Mouse (Mus musculus): ENCODE results near the gene Adgre5. TPM values are rescaled to one million over a fixed set of nuclear protein-coding genes. Genes with fewer than 3 reads are reported as not detected.
A peak's percentile ranks its signal among the peaks of the same experiment; 100 is the strongest.

Adgre5 gene
- polyA plus RNA-seq, 1 experiment from 2014 or later = 35.4 TPM

DNA sequence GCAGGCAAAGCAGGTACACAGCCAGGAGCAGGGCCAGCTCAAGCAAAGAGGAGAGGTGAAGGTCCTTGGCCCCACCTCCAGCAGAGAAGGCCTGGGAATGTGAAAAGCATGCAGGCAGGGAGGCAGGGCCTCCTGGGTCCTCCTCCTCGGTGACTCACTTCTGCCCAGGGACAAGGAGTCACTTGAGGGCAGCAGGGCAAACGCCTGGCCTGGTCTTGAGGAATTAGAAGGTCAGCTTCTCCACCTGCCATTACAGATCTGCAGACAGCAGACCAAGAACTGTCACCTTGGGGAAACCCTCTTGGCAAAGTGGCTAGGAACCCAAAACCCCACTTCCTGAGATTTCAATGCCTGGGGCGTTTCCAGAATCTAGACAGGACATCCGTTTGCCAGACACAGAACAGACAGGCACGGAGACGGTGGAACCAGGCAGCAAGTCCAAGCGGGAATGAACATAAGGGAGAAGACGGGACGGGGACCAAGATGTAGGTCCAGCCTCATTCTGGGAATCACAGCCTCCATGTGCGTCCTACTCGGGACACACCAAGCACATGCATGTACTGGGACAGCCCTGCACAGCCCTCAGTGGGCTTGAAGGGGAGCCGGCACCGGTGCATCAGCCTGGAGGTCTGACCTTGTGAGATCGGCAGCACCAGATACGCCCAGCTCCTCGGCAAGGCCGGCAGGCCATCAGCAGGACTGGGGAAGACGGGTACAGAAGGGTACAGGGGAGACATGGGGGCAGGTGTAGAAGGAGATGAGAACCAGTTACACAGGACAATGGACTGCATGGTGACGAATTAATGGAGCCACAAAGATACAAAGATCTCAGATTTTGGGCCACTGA, 43.5 kb downstream of the Adgre5 start:
- no peaks in the 10 kb centered on the region for H3K27me3 ChIP-seq
- H3K9ac ChIP-seq = peak overlapping the region; percentile 86; the same call in 1 of the 2 replicates
- peak overlapping the region; percentile 76 for H3K4me2 ChIP-seq
- 33% methylated on average over 19 of the region's 19 CpGs for WGBS
- peak overlapping the region; percentile 74 for H3K4me3 ChIP-seq (replicated peaks)
- peaks cover 66% of the 10 kb centered on the region for H3K4me1 ChIP-seq
- peaks cover 4% of the 10 kb centered on the region for H3K36me3 ChIP-seq
- ATAC-seq (replicated peaks; ENCODE audit: low FRiP score) = 0 out of 2 replicates have a peak, but pooled peaks have one; percentile 1
- H3K27ac ChIP-seq = peak overlapping the region; percentile 89
- H3K9me3 ChIP-seq (replicated peaks) = no peaks in the 10 kb centered on the region

DNA sequence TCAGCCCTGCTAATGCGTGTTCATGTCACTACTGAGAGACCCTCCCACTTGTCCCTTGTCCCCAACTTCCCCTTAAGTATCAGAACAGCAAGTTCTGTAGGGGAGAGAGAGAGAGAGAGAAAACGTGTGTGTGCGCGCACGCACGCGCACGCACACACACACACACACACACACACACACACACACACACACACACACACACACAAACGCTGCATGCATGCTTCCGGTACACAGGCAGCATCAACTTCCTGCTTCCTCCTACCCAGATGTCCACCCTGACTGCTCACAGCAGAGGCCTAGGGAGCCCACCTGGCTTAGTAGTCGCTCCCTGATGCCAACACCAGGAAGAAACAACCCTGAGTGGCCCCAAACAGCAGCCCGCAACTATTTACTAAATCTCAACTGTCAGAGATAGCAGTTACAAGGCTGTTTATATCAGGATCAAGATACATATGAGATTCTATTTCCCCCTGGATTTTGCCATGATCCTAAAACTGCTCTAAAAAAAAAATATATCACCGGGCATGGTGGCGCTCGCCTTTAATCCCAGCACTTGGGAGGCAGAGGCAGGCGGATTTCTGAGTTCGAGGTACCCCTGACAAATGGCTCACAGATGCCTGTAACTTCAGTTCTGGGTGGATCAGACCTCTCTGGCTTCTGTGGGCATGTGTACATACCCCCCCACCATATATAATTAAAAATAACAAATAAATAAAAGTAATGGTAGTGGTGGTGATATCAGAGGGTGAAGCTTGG, 45.6 kb downstream of the Adgre5 start:
- WGBS = 81% methylated on average over 8 of the region's 17 CpGs
- Histone ChIP-seq H3K4me3 (replicated peaks) (no peak overlapping the region), H3K9me3 (replicated peaks) (no peaks in the 10 kb centered on the region), H3K4me1 (peaks cover 62% of the 10 kb centered on the region), H3K9ac (no peak overlapping the region), H3K4me2 (no peak overlapping the region), H3K36me3 (peaks cover 25% of the 10 kb centered on the region), H3K27me3 (no peaks in the 10 kb centered on the region), H3K27ac (peak overlapping the region; percentile 42; the same call in 1 of the 2 replicates)
- ATAC-seq (replicated peaks; ENCODE audit: low FRiP score) = no peak

DNA sequence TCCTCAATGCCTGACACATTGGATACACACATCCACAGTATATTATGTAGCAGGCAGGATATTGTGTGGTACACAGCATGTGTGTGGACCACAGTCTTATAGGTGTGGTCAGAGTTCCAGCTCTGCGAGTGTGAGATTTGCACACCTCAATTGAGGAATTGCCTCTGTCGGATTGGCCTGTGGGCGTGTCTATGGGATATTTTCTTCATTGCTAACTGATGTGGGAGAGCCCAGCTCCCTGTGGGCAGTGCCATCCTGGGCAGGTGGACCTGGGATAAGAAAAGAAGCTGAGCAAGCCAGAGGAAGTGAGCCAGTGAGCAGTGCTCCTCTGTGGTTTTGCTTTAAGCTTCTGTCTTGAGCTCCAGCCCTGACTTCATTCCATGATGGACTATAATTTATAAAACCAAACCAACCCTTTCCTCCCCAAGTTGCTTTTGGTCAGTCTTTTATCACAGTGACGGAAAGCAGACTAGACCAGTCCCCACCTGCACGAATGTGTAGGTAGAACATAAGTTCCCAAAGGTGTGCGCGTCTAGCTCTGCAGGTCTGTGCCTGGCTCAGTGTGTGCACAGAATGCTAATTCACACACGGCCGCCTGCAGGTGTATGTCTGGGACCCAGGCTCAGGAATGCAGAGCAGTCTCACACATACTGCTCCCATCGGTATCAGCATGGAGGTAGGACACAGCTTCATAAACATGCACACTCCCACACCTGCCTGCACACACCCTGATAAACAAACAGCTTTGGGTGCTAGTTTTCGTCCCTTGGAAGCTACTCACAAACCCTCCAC, 46.6 kb downstream of the Adgre5 start:
- H3K4me3 ChIP-seq (replicated peaks) = no peak overlapping the region
- H3K4me1 ChIP-seq = peaks cover 52% of the 10 kb centered on the region
- H3K9me3 ChIP-seq (replicated peaks) = no peaks in the 10 kb centered on the region
- H3K9ac ChIP-seq = no peak overlapping the region
- peaks cover 35% of the 10 kb centered on the region for H3K36me3 ChIP-seq
- no peaks in the 10 kb centered on the region for H3K27me3 ChIP-seq
- no peak overlapping the region for H3K4me2 ChIP-seq
- ATAC-seq (replicated peaks; ENCODE audit: low FRiP score) = no peak
- WGBS = 72% methylated on average over 11 of the region's 11 CpGs
- peak overlapping the region; percentile 42 for H3K27ac ChIP-seq

DNA sequence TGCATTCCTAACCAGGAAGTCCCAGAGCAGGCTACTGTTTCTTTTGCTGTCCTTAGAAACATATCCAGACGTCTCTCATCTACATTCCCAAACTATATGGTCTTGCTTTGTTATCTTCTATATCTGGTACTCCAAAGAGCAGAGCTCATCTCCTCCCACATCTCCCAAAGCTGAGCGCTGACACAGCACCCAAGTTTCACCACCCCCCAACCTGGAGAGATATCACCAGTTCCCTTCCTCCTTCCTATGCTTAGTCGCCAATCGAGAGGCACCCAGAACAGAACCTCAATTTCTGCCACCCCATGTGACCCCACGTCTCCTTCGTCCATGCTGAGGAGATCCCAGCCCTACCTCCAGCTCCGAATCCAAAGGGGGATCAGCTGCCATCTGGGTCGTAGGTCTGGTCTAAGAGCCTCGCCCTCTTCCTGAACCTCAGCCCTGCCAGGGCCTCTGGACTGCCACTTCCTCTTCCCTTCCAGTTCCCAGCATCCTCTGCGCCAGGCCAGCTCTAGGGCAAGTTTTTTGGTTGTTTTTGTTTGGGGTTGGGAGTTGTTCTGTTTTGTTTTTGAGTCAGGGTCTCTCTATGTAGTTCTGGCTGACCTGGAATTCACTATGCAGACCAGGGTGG, 47.4 kb downstream of the Adgre5 start:
- 80% methylated on average over 10 of the region's 10 CpGs for WGBS
- peaks cover 41% of the 10 kb centered on the region for H3K36me3 ChIP-seq
- no peak overlapping the region for H3K4me3 ChIP-seq (replicated peaks)
- H3K27ac ChIP-seq = peak overlapping the region; percentile 42; the same call in 1 of the 2 replicates
- no peak overlapping the region for H3K4me2 ChIP-seq
- no peak overlapping the region for H3K9ac ChIP-seq
- ATAC-seq (replicated peaks; ENCODE audit: low FRiP score) = no peak
- H3K9me3 ChIP-seq (replicated peaks) = no peaks in the 10 kb centered on the region
- no peaks in the 10 kb centered on the region for H3K27me3 ChIP-seq
- H3K4me1 ChIP-seq = peaks cover 47% of the 10 kb centered on the region

DNA sequence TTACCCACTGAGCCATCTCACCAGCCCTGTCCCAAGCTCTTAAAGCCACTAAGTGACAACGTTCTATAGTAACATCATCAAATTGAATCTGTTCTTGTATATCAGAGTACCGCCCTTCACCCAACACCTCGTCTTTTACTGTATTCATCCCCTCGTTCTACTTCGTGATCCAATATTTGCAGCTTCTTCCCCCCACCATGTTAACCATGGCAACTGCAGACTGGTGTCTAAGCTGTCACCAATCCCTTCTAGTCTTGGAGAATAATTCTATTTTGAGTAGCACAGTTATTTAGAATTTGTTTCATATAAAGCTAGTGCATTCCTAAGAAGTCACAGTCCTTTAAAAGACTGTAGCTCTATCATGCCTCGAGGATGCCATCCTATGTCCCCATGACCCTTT, 51.9 kb downstream of the Adgre5 start:
- ATAC-seq (replicated peaks; ENCODE audit: low FRiP score) = no peak
- no peaks in the 10 kb centered on the region for H3K9me3 ChIP-seq (replicated peaks)
- peaks cover 7% of the 10 kb centered on the region for H3K4me1 ChIP-seq
- no peak overlapping the region for H3K9ac ChIP-seq
- no peak overlapping the region for H3K4me3 ChIP-seq (replicated peaks)
- no peaks in the 10 kb centered on the region for H3K27me3 ChIP-seq
- H3K4me2 ChIP-seq = no peak overlapping the region
- H3K36me3 ChIP-seq = peaks cover 76% of the 10 kb centered on the region
- 93% methylated on average over 6 of the region's 6 CpGs for WGBS
- no peak overlapping the region for H3K27ac ChIP-seq

DNA sequence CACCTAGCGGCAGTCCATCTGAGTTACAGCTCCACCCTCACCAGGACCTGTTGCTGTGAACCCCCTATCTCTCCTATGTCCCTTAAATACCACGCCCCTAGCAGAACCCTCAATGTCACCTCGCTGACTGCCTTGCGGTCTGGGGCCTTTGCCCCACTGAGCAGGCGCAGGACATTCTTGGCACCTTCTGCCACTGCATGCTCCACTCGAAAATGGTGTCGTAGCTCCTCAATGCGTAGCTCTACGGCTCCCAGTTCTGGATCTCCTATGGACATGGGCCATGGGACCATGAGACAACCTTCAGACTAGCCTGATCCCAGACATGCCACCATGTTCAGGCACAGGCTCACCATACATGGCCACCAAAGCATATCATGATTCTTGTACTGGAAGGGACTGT, 56.6 kb downstream of the Adgre5 start:
- no peak overlapping the region for H3K4me2 ChIP-seq
- no peak overlapping the region for H3K4me3 ChIP-seq (replicated peaks)
- H3K9me3 ChIP-seq (replicated peaks) = no peaks in the 10 kb centered on the region
- no peak for ATAC-seq (replicated peaks; ENCODE audit: low FRiP score)
- H3K27ac ChIP-seq = no peak overlapping the region
- H3K4me1 ChIP-seq = peaks cover 9% of the 10 kb centered on the region
- WGBS = 95% methylated on average over 9 of the region's 9 CpGs
- H3K9ac ChIP-seq = no peak overlapping the region
- no peaks in the 10 kb centered on the region for H3K27me3 ChIP-seq
- H3K36me3 ChIP-seq = peaks cover 80% of the 10 kb centered on the region

DNA sequence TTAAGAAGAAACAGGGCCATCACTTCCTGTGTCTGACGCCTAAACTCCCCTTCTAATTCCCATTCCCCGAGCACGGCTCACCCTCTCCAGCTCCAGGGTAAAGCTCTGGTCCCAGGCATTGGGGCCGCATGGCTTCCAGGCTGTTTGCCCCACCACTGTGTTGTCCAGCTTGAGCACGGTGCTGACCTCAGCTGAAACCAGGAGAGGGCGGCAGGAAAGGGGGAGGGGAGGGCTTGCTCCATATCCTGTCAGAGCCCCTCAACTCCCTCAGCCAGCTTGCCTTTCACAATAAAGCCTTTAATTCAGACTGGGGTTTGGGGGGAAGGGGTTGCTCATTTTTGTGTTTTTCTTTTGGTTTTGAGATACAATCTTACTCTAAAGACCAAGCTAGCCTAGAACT, 60.0 kb downstream of the Adgre5 start:
- peaks cover 9% of the 10 kb centered on the region for H3K4me1 ChIP-seq
- H3K9ac ChIP-seq = no peak overlapping the region; the same call in 1 of the 2 replicates
- peak overlapping the region; percentile 26; the same call in 1 of the 2 replicates for H3K4me2 ChIP-seq
- 12% methylated on average over 6 of the region's 6 CpGs for WGBS
- H3K27ac ChIP-seq = peak overlapping the region; percentile 68
- peak; percentile 83 for ATAC-seq (replicated peaks; ENCODE audit: low FRiP score)
- H3K4me3 ChIP-seq (replicated peaks) = no peak overlapping the region
- no peaks in the 10 kb centered on the region for H3K9me3 ChIP-seq (replicated peaks)
- peaks cover 89% of the 10 kb centered on the region for H3K36me3 ChIP-seq
- H3K27me3 ChIP-seq = no peaks in the 10 kb centered on the region

DNA sequence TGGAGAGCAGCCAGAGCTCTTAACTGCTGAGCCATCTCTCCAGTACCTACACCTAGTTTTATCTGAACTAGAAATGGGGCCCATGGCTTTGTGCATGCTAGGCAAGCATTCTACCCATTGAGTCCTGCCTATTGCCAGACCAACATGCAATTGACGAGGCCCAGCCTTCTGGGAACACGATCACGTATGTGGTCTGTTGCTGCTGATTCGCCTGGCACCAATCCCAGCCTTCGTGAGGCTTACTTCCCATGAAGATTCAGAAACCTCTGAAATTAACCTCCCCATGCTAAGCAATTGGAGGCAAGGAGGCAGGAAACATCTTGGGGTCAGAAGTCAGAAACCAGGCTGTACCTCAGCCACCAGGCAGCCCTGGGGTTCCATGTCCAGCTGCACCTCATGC, 60.5 kb downstream of the Adgre5 start:
- Histone ChIP-seq H3K27me3 (no peaks in the 10 kb centered on the region), H3K9ac (no peak overlapping the region), H3K4me1 (peaks cover 9% of the 10 kb centered on the region), H3K36me3 (peaks cover 89% of the 10 kb centered on the region), H3K4me2 (peak overlapping the region; percentile 26; the same call in 1 of the 2 replicates), H3K27ac (peak overlapping the region; percentile 68), H3K9me3 (replicated peaks) (no peaks in the 10 kb centered on the region), H3K4me3 (replicated peaks) (no peak overlapping the region)
- ATAC-seq (replicated peaks; ENCODE audit: low FRiP score) = no peak
- 77% methylated on average over 5 of the region's 5 CpGs for WGBS

DNA sequence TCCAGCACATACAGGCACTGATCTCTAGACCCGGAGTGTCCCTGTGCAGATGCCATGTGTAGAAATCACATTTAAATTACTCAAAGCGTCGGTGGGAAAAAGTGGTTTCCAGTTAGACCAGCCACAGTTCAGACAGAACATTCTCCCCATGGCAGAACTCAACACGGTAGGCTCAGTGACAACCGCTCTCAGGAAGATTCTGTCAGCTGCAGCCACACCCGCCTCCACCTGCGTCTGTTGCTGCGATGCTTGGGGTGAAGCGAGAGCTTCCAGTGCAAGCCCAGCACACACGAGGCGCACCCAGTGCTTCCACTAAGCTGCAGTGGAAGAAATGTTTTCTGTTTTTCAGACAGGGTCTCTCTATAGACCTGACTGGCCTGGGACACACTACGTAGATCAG, 61.3 kb downstream of the Adgre5 start:
- H3K36me3 ChIP-seq = peaks cover 87% of the 10 kb centered on the region
- H3K4me1 ChIP-seq = peaks cover 9% of the 10 kb centered on the region
- H3K9me3 ChIP-seq (replicated peaks) = no peaks in the 10 kb centered on the region
- 93% methylated on average over 12 of the region's 12 CpGs for WGBS
- ATAC-seq (replicated peaks; ENCODE audit: low FRiP score) = no peak
- no peak overlapping the region for H3K27ac ChIP-seq
- H3K9ac ChIP-seq = no peak overlapping the region
- H3K4me3 ChIP-seq (replicated peaks) = no peak overlapping the region
- H3K4me2 ChIP-seq = no peak overlapping the region
- no peaks in the 10 kb centered on the region for H3K27me3 ChIP-seq

DNA sequence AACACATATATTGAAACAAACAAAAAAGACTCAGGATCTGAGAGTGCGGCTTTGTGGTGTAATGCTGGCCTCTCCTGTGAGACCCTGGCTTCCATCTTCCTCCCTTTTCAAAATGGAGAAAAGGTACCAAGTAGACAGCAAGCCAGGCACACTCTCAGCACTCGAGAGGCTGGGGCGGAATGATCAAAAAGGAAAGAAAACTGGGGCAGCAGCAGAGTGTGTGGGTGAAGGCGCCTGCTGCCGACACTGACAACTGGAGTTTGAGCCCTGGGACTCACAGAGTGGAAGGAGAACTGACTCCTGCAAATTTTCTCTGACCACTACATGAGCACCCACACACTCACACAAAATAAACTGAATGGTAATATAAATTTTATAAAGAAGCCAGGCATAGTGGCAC, 66.6 kb downstream of the Adgre5 start:
- Histone ChIP-seq H3K36me3 (peaks cover 95% of the 10 kb centered on the region), H3K4me1 (peaks cover under 1% of the 10 kb centered on the region; the same call in 1 of the 2 replicates), H3K27me3 (no peaks in the 10 kb centered on the region), H3K9me3 (replicated peaks) (no peaks in the 10 kb centered on the region), H3K4me2 (no peak overlapping the region), H3K27ac (no peak overlapping the region), H3K9ac (no peak overlapping the region), H3K4me3 (replicated peaks) (no peak overlapping the region)
- WGBS = 92% methylated on average over 5 of the region's 5 CpGs
- no peak for ATAC-seq (replicated peaks; ENCODE audit: low FRiP score)
